Mouse (Mus musculus) layer of hippocampus, postnatal 10 days (tissue): Measurements from ENCODE around the gene Zfp52. TPM values are rescaled to one million over a fixed set of nuclear protein-coding genes. Genes with fewer than 3 reads are reported as not detected.

Source experiments
- DNase-seq, 2 experiments: peaks; one replicate each; pipeline ENCODE4 v3.0.0; 2021; ENCODE audit warnings: low spot score in 2 of 2
- total RNA-seq, 2 experiments: library from RNA; stranded (reverse); gene quantifications; 2 replicates each; pipeline ENCODE4 v1.2.3; 2021

Gene Zfp52
- total RNA-seq, 2 experiments from 2014 or later = 6.3 to 6.8 TPM

DNA sequence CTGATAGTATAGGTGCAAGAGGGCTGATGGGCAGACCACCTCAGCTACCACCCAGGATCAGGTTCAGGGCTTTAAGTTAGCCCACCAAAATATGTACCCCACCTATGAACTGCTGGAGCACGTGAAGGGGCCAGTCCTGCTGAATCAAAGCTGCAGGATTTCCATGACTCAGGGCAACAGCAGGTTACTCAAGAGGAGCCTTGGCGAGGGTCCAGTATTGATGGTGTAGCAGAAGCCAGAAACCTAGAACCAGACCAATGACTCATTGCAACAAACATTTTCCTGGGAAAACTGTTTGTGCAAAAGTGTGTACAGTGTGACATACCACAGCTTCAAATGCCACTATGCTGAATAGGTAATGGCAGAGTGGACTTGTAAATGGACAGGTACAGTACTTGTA lies 22.5 kb downstream of the Zfp52 start:
- DNase-seq = no peak

DNA sequence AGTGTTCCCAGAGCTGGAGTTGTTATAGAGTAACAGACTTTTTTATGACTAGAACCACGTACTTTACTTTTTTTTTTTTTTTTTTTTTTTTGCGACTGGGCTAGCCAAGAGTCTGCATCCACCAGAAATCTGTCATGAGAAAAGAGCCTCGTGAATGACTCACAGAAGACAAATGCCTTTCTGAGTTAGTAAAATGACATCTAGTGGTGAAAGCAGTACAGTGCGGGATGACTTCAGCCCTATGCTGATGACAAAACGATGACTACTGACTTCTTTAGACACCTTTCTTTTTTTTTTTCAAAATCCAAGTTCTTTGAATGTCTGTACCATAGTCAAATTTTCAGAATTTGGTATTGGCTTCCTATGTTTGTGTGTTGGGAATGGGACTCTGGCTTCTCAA lies 30.9 kb downstream of the Zfp52 start:
- DNase-seq = peak; percentile 29 to 31

DNA sequence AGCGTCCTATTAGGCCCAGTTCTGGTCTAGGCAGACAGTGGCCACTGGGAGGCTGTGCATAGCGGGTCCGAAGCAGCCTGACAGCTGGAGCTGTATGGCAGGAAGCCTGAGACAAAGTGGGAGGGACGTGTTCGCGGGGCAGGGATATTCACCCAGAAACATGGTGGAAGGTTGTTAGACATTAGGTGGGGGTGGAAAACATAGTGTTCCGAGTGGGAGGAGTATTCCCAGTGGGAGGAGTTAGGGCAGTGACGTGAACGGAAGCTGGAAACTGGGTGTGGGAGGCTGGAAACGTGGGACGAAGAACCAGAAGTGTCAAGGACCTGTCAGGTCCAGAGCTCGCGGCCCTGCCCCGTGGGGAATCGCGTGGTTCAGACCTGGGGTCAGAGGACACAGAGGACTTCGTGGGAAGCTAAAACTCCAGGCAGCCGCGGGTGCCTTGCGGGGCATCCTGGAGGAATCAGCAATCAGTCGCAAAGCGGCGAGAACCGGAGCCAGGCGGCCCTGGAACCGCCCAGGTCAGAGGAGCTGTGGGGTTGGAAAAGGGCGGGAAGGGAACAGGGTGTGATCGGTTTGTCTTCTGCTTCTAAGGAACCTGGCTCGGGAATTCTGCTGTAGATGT lies 31.5 kb downstream of the Zfp52 start, which contains the start of gene Zfp948:
TSS of gene Zfp948 (plus strand) at position 281 of the 622 bp plus-strand sequence.
- DNase-seq = peak; percentile 69 to 77

DNA sequence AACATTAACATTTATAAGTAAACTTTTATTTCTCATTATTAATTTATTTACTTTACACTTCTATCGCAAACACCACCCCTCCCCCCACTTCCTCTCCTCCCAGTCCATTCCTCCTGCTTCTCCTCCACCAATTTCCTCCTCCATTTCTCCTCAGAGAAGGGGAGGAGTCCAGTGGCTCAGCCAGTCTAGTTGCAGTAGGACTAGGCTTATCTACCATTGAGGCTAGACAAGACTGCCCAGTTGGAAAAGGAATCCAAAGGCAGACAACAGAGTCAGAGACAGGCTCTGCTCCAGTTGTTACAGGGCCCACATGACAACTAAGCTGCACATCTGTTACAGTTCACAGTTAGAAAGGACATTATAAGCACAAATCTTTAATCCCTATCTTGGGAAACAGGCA lies 32.4 kb downstream of the Zfp52 start:
- DNase-seq = peak in 1 of 2 experiments; percentile 27

DNA sequence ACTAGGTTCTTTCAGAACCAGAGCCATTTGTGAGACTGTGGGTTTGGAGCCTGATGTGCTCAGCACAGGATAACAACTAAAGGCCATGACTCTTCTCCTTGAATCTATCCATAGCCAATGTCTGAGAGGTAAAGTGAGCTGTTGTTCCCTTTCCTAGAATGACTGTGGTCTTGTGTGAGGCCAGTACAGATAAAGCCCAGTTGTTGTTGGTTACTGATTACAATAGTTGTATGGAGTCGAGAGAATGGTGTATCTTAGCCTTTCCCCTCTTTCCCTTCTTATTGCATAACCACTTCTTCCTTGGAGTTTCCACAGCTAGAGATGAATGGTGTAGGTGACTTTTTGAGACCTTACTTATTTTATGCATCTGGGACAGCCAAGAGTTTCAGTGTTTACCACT lies 43.7 kb downstream of the Zfp52 start:
- no peak for DNase-seq

DNA sequence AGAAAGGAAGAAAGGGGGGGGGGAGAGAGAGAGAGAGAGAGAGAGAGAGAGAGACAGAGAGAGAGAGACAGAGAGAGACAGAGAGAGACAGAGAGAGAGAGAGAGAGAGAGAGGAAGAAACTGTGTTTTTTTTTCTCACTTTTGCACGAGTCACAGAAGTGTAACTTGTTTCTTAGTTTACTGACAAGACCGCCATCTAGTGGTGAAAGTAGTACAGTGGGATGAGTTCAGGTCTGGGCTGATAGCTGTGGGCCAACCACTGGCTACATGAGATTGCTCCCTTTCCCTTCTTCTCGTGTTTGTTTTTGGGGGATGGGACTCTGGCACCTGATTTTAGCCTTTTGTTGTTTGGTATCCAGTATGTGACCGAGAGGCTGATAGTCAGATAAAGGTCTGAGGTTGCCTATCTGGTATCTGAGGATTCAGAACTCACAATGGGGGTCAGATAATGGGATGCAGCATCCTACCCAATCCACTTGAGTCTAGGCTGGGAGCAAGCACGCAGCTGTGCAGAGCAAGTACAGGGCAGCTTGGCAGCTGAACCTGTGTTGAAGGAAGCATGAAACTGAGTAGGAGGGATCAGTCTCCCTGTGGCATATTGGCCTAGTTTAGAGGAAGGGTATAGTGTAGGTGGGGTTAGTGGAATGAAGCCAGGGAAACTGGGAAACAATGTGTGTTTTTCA lies 44.3 kb downstream of the Zfp52 start:
- peak in 1 of 2 experiments; percentile 17 for DNase-seq

DNA sequence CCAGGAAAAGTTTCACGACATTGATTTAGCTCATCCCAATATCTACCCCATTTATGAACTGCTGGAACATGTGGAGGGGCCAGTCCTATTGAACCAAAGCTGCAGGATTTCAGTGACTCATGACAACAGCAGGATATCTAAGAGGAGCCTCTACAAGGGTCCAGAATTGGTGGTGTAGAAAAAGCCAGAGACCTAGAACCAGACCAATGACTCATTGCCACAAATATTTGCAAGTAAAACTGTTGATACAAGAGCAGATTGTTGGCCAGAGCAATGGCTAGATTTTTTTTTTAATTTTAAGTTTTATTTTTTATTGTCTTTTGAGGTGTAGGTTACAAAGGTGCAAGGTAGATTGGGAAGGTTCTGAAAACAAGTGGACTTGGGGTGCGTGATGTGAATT lies 50.2 kb downstream of the Zfp52 start:
- no peak for DNase-seq

Other genes starting within 250 kb of the Zfp52 start
- gene Vmn1r237, start 223.7 kb upstream of the Zfp52 start, total RNA-seq = not detected
- gene Zfp677, start 151.8 kb upstream of the Zfp52 start, total RNA-seq = 1 to 10 TPM; 2.1 TPM
- gene Zfp54, start 112.3 kb upstream of the Zfp52 start, total RNA-seq = 1 to 10 TPM; 1.6 TPM
- 1 to 10 TPM; 3.3 to 3.5 TPM for gene Zfp51, start 85.2 kb upstream of the Zfp52 start, total RNA-seq
- 1 to 10 TPM; 4.9 to 5.4 TPM for gene Zfp53, start 46.5 kb upstream of the Zfp52 start, total RNA-seq
- gene Zfp948, start 31.5 kb downstream of the Zfp52 start, total RNA-seq = 10 to 100 TPM; 15.5 to 17.6 TPM
- 10 to 100 TPM in 1 of 2 experiments, 1 to 10 TPM in 1; 9.9 to 10.1 TPM for gene Zfp983, start 115.1 kb downstream of the Zfp52 start, total RNA-seq
- gene Gm10226, start 156.3 kb downstream of the Zfp52 start, total RNA-seq = 1 to 10 TPM; 6.0 to 7.2 TPM
- gene Zfp760, start 172.2 kb downstream of the Zfp52 start, total RNA-seq = 1 to 10 TPM; 8.5 to 8.8 TPM
- 1 to 10 TPM; 6.8 to 7.9 TPM for gene Zfp229, start 195.3 kb downstream of the Zfp52 start, total RNA-seq